In the genomic region with DNA sequence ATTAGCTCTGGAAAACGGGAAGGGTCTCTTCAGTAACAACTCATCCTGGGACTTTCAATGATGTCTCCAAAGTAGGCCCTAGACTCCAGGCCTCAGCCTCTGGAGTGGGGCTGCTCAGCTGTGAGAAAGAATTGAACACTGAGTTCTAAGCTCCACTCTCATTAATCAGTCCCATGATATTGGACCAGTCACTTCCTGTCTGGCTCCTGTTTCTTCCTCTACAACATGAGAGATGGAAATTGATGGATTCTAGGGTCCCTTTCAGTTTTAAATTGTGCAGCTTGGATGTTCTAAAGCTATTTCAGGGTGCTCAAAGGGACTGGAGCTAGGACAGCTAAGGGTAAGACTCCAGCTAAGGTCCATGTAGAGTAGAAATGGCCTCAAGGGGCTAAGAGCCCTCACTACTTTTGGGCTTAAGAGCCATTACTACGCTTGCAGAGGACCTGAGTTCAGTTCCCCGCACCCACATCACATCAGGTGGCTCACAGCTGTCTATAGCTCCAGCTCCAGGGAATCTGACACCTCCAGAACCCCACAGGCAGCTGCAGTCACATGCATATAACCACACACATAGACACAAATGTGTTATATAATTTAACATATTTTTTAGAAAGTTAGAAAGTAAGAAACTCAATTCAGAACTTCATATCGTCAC, we compare ENCODE assay signal across 10 mouse cellular contexts. TPM values are rescaled to one million over a fixed set of nuclear protein-coding genes. Genes with fewer than 3 reads are reported as not detected.
A peak's percentile ranks its signal among the peaks of the same experiment; 100 is the strongest.
DNase-seq lines count a peak whose midpoint lies in the region; ATAC-seq lines count a peak whose summit lies in the region.
"Had no signal": no experiment of that assay in that cellular context is flagged by ENCODE, and none has a peak within 500 bp of the region (broad histone marks: within the 10 kb centered on the region; RNA-seq: fewer than 3 reads in every experiment).

No protein-coding gene starts in this region.

- H3K4me2 ChIP-seq in hindbrain, embryonic 12.5 days (replicated peaks): no peak overlapping the region
- H3K4me2 ChIP-seq in lung, embryonic 16.5 days (ENCODE audit: low read depth, low read length): no peak overlapping the region
- H3K4me2 ChIP-seq: limb, embryonic 13.5 days had no signal

- no peak for DNase-seq in hindbrain, embryonic 10.5 days (ENCODE audit: low spot score)
- DNase-seq in lung, postnatal 4 days: no peak
- DNase-seq in thymus, postnatal 25 days: peak; percentile 59
- DNase-seq in urinary bladder, postnatal 14 days (ENCODE audit: low spot score): no peak

- ATAC-seq in hindbrain, embryonic 12.5 days (ENCODE audit: low FRiP score): no peak
- no peak for ATAC-seq in lung, embryonic 16.5 days (ENCODE audit: low read depth)
- ATAC-seq in inflammation-experienced regulatory T-cells, adult 6 months: peak; percentile 13
- ATAC-seq: midbrain, embryonic 16.5 days had no signal

- WGBS in hindbrain, embryonic 10.5 days: 82% methylated on average over 4 of the region's 4 CpGs
- 83% methylated on average over 4 of the region's 4 CpGs for WGBS in hindbrain, embryonic 12.5 days
- WGBS in lung, embryonic 16.5 days: 80% methylated on average over 4 of the region's 4 CpGs

- no peak overlapping the region for H3K4me3 ChIP-seq in hindbrain, embryonic 10.5 days
- H3K4me3 ChIP-seq in hindbrain, embryonic 12.5 days: no peak overlapping the region
- H3K4me3 ChIP-seq in lung, embryonic 16.5 days (ENCODE audit: low read length): no peak overlapping the region
- H3K4me3 ChIP-seq: erythroblast, embryonic 14.5 days; limb, embryonic 13.5 days had no signal

- no peak overlapping the region for H3K9ac ChIP-seq in hindbrain, embryonic 12.5 days
- H3K9ac ChIP-seq in lung, embryonic 16.5 days (ENCODE audit: low read length): no peak overlapping the region
- H3K9ac ChIP-seq: limb, embryonic 13.5 days had no signal

- no peaks in the 10 kb centered on the region for H3K36me3 ChIP-seq in hindbrain, embryonic 10.5 days
- no peaks in the 10 kb centered on the region for H3K36me3 ChIP-seq in hindbrain, embryonic 12.5 days
- no peaks in the 10 kb centered on the region for H3K36me3 ChIP-seq in lung, embryonic 16.5 days (ENCODE audit: control insufficient read depth, insufficient read depth, low read length)
- H3K36me3 ChIP-seq: limb, embryonic 13.5 days had no signal

- H3K27ac ChIP-seq in hindbrain, embryonic 10.5 days: peak overlapping the region; percentile 75
- no peak overlapping the region for H3K27ac ChIP-seq in hindbrain, embryonic 12.5 days
- H3K27ac ChIP-seq in lung, embryonic 16.5 days (ENCODE audit: low read length): peak overlapping the region; percentile 72
- H3K27ac ChIP-seq: limb, embryonic 13.5 days had no signal

- no peaks in the 10 kb centered on the region for H3K9me3 ChIP-seq in hindbrain, embryonic 10.5 days
- H3K9me3 ChIP-seq in hindbrain, embryonic 12.5 days (replicated peaks): no peaks in the 10 kb centered on the region
- H3K9me3 ChIP-seq in lung, embryonic 16.5 days (ENCODE audit: control insufficient read depth, low read length): peaks cover 3% of the 10 kb centered on the region
- H3K9me3 ChIP-seq: limb, embryonic 13.5 days had no signal

- no peaks in the 10 kb centered on the region for H3K27me3 ChIP-seq in hindbrain, embryonic 10.5 days (ENCODE audit: insufficient read depth, poor library complexity, severe bottlenecking)
- no peaks in the 10 kb centered on the region for H3K27me3 ChIP-seq in hindbrain, embryonic 12.5 days
- H3K27me3 ChIP-seq in lung, embryonic 16.5 days (ENCODE audit: control insufficient read depth, insufficient read depth, low read depth, low read length): no peaks in the 10 kb centered on the region
- H3K27me3 ChIP-seq: limb, embryonic 13.5 days had no signal

- peaks cover 40% of the 10 kb centered on the region for H3K4me1 ChIP-seq in hindbrain, embryonic 10.5 days (replicated peaks)
- peaks cover 13% of the 10 kb centered on the region for H3K4me1 ChIP-seq in hindbrain, embryonic 12.5 days
- peaks cover 26% of the 10 kb centered on the region for H3K4me1 ChIP-seq in lung, embryonic 16.5 days (replicated peaks; ENCODE audit: control insufficient read depth, insufficient read depth, low read length)

RNA-seq across cellular contexts. Expression of gene Srp14, which starts 12.4 kb away (rescaled TPM):
- polyA plus RNA-seq in hindbrain, embryonic 10.5 days (2016; fragmentation: Nextera tagmentation; extraction: Ambion mirVana): 281 and 316 TPM in 2 replicates
- 261 and 288 TPM in 2 replicates for polyA plus RNA-seq in hindbrain, embryonic 12.5 days (2016; fragmentation: Nextera tagmentation; extraction: Ambion mirVana)
- 250 and 281 TPM in 2 replicates for polyA plus RNA-seq in lung, embryonic 16.5 days (2015; fragmentation: Nextera tagmentation; extraction: Ambion mirVana)
- polyA plus RNA-seq in inflammation-experienced regulatory T-cells, adult 6 months (2017; shearing (Covaris generic)): 100 to 1,000 TPM; 288 to 331 (median 298) TPM

RNA-seq across cellular contexts. Expression of gene Bmf, which starts 57.6 kb away (rescaled TPM):
- 4.8 and 4.9 TPM in 2 replicates for polyA plus RNA-seq in hindbrain, embryonic 10.5 days (2016; fragmentation: Nextera tagmentation; extraction: Ambion mirVana)
- 5.4 and 6.2 TPM in 2 replicates for polyA plus RNA-seq in hindbrain, embryonic 12.5 days (2016; fragmentation: Nextera tagmentation; extraction: Ambion mirVana)
- polyA plus RNA-seq in lung, embryonic 16.5 days (2015; fragmentation: Nextera tagmentation; extraction: Ambion mirVana): 4.7 and 6.7 TPM in 2 replicates
- polyA plus RNA-seq in inflammation-experienced regulatory T-cells, adult 6 months (2017; shearing (Covaris generic)): 1 to 10 TPM in 2 of 3 experiments, under 1 TPM in 1; 0.81 to 2.8 (median 1.7) TPM
